Mouse (Mus musculus) CD4-positive, CD25-positive, alpha-beta regulatory T cell, adult 9 weeks (primary cell): ENCODE results near the gene Pkdcc. TPM values are rescaled to one million over a fixed set of nuclear protein-coding genes. Genes with fewer than 3 reads are reported as not detected.

Experiments used
- polyA plus RNA-seq: library from polyadenylated mRNA; unstranded; fragments of 100-300 nt; shearing (Covaris generic); gene quantifications from one replicate; pipeline ENCODE4 v1.2.1, GENCODE M21; 2017

The Pkdcc gene
- 0.42 TPM for polyA plus RNA-seq

GRCm38 (mm10) chr17:83214674-83215528 lies at the start of gene Pkdcc:
TSS of gene Pkdcc (plus strand) at chr17:83215292.

Other genes starting within 250 kb of the Pkdcc start
- gene Eml4, start 135.6 kb downstream of the Pkdcc start, polyA plus RNA-seq = 8.3 TPM